Mouse (Mus musculus) small intestine, adult 2 months (tissue): ENCODE measurements around the gene Ick.

Source experiments
- CTCF ChIP-seq: fragments of 200-500 bp; IDR thresholded peaks from 2 replicates; pipeline ENCODE4 v1.5.1; 2012; ENCODE audit warnings: low read depth, mild to moderate bottlenecking, control low read depth, inconsistent platforms, low read length, moderate library complexity, mixed read lengths; ENCODE audit not compliant: insufficient replicate concordance, insufficient read length; ENCODE audit errors: extremely low read depth
- POLR2A ChIP-seq: fragments of 200-500 bp; IDR thresholded peaks from 2 replicates; pipeline ENCODE4 v1.6.1; 2012; ENCODE audit warnings: low read depth, mild to moderate bottlenecking, control low read depth, inconsistent platforms, low read length, moderate library complexity

GRCm38 (mm10) chr9:78107582-78107911, 1.4 kb upstream of the Ick start:
- TF ChIP-seq CTCF (no peak), POLR2A (no peak)
